Mouse (Mus musculus): Measurements from ENCODE around the gene 1700012A03Rik. TPM values are rescaled to one million over a fixed set of nuclear protein-coding genes. Genes with fewer than 3 reads are reported as not detected.

1700012A03Rik gene
- polyA plus RNA-seq, 1 experiment = not detected

DNA sequence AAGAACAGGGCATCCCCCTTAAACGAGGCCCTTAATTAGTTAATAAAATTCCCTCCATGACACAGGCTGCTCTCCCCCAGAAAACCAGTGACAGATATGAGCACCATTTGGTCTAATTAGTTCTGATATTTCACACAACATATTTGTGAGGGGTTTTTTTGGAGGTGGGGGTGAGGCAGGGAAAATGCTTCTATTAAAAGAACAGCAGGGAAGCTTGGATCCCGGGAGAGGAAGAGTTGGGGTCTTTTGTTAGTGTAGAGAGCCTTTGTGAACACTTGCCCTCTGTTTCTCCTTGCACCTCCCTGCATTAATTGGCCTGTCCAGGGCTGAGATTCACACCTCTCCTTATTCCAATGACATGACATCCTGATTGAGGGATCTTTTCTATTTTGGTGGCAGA is 6.5 kb downstream of the 1700012A03Rik start:
- TF ChIP-seq GATA1 (IDR thresholded peaks at IDR 0.05; ENCODE audit: low read length) = no peak

DNA sequence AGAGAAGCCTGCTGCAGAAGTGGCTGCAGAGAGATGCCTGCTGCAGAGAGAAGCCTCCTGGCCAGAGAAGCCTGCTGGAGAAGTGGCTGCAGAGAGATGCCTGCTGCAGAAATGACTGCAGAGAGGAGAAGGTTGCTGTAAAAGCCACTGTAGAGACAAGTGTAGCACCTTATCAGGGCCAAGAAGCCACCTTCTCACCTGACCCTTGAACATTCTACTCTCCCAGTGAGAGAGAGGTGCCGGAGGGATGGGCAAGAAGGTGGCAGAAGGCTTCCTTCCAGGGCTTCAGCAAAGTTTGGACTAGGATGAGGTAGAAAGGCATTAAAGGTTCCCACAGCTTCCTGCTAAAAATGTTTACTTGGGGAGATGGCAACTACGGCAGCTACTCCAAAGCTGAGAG is 8.5 kb downstream of the 1700012A03Rik start:
- no peak for TF ChIP-seq GATA1 (IDR thresholded peaks at IDR 0.05; ENCODE audit: low read length)

DNA sequence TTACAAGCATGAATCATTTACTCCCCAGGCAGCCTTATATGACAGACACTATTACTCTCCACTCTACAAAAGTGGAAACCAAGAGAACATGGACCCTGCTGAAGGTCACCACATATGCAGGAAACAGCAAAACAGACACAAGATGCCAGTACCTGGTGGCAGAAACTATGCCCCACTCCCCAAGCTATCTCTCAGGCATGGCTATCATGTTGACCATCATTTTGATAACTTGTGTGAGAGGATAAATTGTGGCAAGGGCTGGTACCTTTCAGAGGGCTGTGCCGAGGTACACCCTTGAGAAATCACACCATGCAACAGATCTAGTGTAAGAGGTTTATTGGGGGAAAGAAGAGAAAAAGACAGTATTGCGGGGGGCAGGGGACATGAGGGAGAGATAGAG is 10.6 kb downstream of the 1700012A03Rik start:
- no peak for TF ChIP-seq GATA1 (IDR thresholded peaks at IDR 0.05; ENCODE audit: low read length)

DNA sequence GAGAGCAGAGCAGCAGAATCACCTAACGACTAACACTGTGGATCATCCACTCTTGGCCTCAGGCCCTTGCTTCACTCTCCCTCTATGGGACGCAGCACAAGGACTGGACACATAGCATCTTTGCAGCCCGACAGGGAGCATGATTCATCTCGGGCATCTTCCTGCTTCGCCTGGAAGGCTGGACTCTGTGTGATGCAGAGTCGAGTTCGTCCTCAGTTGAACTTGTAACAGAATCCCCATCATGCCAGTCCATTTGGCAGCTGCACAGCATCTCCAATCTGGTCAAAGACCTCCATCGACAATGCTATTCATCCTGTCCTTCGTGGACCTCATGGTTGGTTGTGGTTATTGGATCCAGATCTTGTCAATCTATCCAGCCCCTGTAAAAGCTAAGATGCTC is 11.2 kb downstream of the 1700012A03Rik start:
- no peak for TF ChIP-seq GATA1 (IDR thresholded peaks at IDR 0.05; ENCODE audit: low read length)

DNA sequence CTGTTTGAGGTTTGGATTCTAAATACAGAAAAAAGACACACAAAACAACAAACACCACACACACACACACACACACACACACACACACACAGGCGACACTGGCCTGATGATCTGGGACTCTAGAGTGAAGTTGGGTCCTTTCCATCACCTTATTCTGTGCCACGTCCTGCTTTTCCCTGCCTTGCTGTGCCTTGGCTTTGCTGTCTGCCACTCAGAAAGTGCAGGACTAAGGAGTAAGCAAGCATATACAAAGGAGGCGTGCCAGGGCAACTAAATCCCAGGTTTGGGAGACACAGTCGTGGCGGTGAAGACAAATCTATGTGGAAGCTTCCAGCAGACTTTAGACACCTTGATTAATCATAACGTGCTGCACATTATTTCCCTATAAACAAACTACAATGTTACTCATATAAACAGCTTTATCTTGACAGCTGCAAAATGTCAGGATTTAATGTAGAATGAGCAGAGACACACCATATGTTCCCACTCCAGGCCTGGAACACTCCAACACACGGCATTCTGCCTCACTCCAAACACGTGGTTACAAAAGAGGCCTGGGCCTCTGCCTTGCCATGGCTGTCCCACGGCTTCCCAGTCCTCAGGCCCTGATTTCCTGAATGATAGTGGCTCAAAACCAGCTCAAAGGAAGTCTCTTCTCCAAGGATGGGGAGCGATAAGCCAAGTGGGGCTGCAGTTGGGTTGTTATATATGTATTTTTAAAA is 15.9 kb downstream of the 1700012A03Rik start:
- TF ChIP-seq GATA1 (IDR thresholded peaks at IDR 0.05; ENCODE audit: low read length) = no peak

DNA sequence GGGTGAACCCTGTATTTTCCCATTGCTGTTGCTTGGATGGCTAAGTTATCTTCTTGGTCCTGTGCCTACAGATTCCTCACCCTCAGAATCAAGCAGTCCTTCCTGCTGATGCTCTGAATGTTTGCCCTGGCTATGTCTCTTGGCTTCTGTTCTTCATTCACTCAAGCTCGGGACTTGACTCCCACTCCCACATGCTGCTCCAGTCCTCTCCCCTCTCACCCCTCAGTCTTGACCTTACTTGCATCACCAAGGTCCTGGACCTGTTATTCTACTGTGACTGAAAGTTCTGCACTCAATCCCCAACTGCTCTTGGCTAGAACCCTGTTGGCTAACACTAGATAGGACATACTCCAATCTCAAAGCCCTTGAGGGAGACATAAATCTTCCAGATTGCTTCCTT is 22.1 kb downstream of the 1700012A03Rik start:
- no peak for TF ChIP-seq GATA1 (IDR thresholded peaks at IDR 0.05; ENCODE audit: low read length)

DNA sequence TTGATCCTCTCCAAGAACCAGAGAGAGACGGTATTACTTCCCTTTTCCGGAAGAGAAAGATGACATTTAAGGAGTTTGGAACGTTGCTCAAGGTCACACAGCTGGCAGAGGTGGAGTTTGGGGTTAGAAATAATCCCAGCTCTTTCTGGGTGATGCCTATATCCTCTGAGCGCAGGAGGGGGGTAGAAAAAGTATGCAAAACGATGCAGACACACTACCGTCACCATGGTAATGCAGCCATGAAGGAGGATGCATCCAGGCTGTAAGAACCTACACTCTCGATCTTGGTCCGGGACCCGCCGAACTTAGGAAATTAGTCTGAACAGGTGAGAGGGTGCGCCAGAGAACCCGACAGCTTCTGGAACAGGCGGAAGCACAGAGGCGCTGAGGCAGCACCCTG is 43.3 kb downstream of the 1700012A03Rik start:
- TF ChIP-seq GATA1 (IDR thresholded peaks at IDR 0.05; ENCODE audit: low read length) = no peak

DNA sequence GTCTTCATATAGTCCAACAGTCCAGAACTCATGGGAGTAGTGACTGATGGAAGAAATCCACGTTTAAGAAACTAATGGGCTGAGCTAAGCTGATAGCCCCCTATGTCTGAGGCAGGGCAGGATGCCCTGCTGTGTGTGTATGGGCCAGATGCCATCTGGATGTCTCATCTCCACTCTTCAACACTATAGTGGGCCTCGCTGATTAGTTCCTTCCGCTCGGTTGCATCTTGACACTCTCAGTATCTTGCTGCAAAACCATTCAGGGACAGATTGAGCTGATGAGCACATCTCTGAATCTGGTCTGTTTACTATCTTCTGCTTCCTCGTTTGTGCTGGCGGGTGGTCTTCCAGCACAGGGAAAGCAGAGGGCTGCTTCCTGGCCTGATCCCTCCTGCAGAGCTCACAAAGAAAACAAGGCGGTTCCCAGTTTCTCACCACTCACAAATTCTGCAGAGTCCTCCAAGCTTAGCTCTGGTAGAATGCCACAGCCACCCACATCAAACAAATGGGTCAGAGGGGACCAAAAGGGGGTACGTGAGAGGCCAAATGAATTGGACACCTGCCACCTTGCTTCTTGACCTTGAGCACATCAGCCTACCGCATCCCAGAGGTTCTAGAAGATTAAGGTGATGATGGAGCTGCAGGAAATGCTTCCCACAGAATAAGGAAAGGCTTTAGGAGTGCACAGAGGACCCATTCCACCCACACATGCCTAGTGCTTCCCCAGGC is 55.7 kb downstream of the 1700012A03Rik start:
- TF ChIP-seq GATA1 (IDR thresholded peaks at IDR 0.05; ENCODE audit: low read length) = no peak
